Mouse (Mus musculus) cerebellum, adult 2 months (tissue): ENCODE results near the gene Adcy6.

Source experiments
- CTCF ChIP-seq: fragments of 200-500 bp; IDR thresholded peaks from 2 replicates; pipeline ENCODE4 v1.5.1; 2011; ENCODE audit warnings: low read depth, mild to moderate bottlenecking, control low read depth, low read length, moderate library complexity, borderline replicate concordance; ENCODE audit not compliant: insufficient read depth
- POLR2A ChIP-seq: fragments of 200-500 bp; IDR thresholded peaks from 2 replicates; pipeline ENCODE4 v1.6.1; 2011; ENCODE audit warnings: low read length, control low read depth, borderline replicate concordance; ENCODE audit not compliant: insufficient read depth

DNA sequence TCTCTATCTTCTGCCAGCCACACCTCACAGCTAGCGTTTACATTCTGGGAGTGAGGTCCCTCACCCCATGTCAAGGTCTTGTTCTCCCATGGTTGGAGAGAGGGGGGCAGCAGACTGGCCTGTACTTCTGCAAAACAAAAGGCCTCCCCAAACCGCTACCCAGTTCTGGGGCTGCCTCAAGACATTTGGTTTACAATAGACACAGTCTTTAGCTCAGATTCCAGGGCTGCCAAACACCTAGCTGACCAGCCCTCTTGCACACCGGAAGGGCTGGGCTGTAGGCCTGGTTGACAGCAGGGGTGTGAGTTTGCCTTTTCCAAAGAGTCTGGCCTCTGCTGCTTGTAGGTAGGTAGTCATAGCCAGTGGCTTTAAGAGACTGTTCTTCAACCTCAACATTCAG is 27.3 kb upstream of the Adcy6 start:
- no peak for TF ChIP-seq CTCF
- no peak for TF ChIP-seq POLR2A
